In genomic region chr19:19110011-19110768, GRCm38 (mm10) we compare ENCODE assay signal across 8 mouse cellular contexts. TPM values are rescaled to one million over a fixed set of nuclear protein-coding genes. Genes with fewer than 3 reads are reported as not detected.
DNase-seq lines count a peak whose midpoint lies in the region; ATAC-seq and TF ChIP-seq lines count a peak whose summit lies in the region.

No protein-coding gene starts in this region.

- H3K36me3 ChIP-seq in ES-E14 (ENCODE audit: control insufficient read depth, insufficient read depth, low read length, poor library complexity, severe bottlenecking), result no peaks in the 10 kb centered on the region
- H3K36me3 ChIP-seq in forebrain, embryonic 16.5 days (ENCODE audit: control insufficient read depth, insufficient read depth), result no peaks in the 10 kb centered on the region
- H3K36me3 ChIP-seq in hindbrain, embryonic 12.5 days, result no peaks in the 10 kb centered on the region
- no peaks in the 10 kb centered on the region for H3K36me3 ChIP-seq in small intestine, adult 2 months (ENCODE audit: control insufficient read depth, insufficient read depth, low read length)

- under 1% methylated on average over 49 of the region's 49 CpGs for WGBS in forebrain, embryonic 16.5 days
- WGBS in hindbrain, embryonic 12.5 days, result 1% methylated on average over 49 of the region's 49 CpGs
- WGBS in small intestine, adult 2 months, result 2% methylated on average over 49 of the region's 49 CpGs

- H3K27me3 ChIP-seq in forebrain, embryonic 16.5 days (replicated peaks; ENCODE audit: control insufficient read depth, insufficient read depth, low read length), result no peaks in the 10 kb centered on the region; the same call in 1 of the 2 replicates
- peaks cover 24% of the 10 kb centered on the region for H3K27me3 ChIP-seq in hindbrain, embryonic 12.5 days
- H3K27me3 ChIP-seq in small intestine, adult 2 months (ENCODE audit: control insufficient read depth, insufficient read depth, low read length), result peaks cover 2% of the 10 kb centered on the region; the same call in 1 of the 2 replicates

- no peak for TF ChIP-seq CTCF in brain, embryonic 14.5 days (IDR thresholded peaks at IDR 0.05; ENCODE audit: borderline replicate concordance, extremely low read depth, insufficient read depth, insufficient read length)
- no peak for TF ChIP-seq CTCF in small intestine, adult 2 months (IDR thresholded peaks at IDR 0.05; ENCODE audit: extremely low read depth, insufficient read length, insufficient replicate concordance, low read depth, low read length)

- no peak overlapping the region for H3K27ac ChIP-seq in ES-E14 (ENCODE audit: insufficient read depth, low read depth, low read length, poor library complexity, severe bottlenecking)
- H3K27ac ChIP-seq in forebrain, embryonic 16.5 days (ENCODE audit: low read length), result peak overlapping the region; percentile 17
- peak overlapping the region; percentile 32; the same call in 1 of the 2 replicates for H3K27ac ChIP-seq in hindbrain, embryonic 12.5 days
- H3K27ac ChIP-seq in small intestine, adult 2 months (ENCODE audit: insufficient read depth, low read depth, low read length), result no peak overlapping the region

- peak overlapping the region; percentile 40 to 50 for H3K4me3 ChIP-seq in ES-E14 (ENCODE audit: insufficient read depth in 1 of 2, low read depth in 1 of 2, low read length in 2 of 2, poor library complexity in 1 of 2, severe bottlenecking in 1 of 2)
- peak overlapping the region; percentile 64 for H3K4me3 ChIP-seq in forebrain, embryonic 16.5 days (replicated peaks; ENCODE audit: low read length)
- peak overlapping the region; percentile 61 for H3K4me3 ChIP-seq in hindbrain, embryonic 12.5 days
- peak overlapping the region; percentile 39 for H3K4me3 ChIP-seq in small intestine, adult 2 months (ENCODE audit: low read depth, low read length)

- ATAC-seq in forebrain, embryonic 16.5 days, result peak; percentile 61
- ATAC-seq in hindbrain, embryonic 12.5 days (ENCODE audit: low FRiP score), result peak; percentile 72
- ATAC-seq in megakaryocyte progenitor cell, adult 5-6 weeks (replicated peaks; ENCODE audit: poor library complexity), result peak; percentile 22; the same call in 1 of the 2 replicates

- in situ Hi-C loops in ES-E14 (cut with MboI; ENCODE audit: low sequenced_read_pairs in 2 of 2, unreplicated experiment in 2 of 2), result no loop called here

- no peaks in the 10 kb centered on the region for H3K9me3 ChIP-seq in ES-E14 (ENCODE audit: control insufficient read depth, insufficient read depth, low read depth, low read length)
- H3K9me3 ChIP-seq in forebrain, embryonic 16.5 days (ENCODE audit: control insufficient read depth, low read length), result no peaks in the 10 kb centered on the region
- H3K9me3 ChIP-seq in hindbrain, embryonic 12.5 days (replicated peaks), result no peaks in the 10 kb centered on the region

- H3K9ac ChIP-seq in ES-E14 (ENCODE audit: insufficient read depth, low read depth, low read length, poor library complexity, severe bottlenecking), result no peak overlapping the region
- peak overlapping the region; percentile 59 for H3K9ac ChIP-seq in forebrain, embryonic 16.5 days (replicated peaks; ENCODE audit: low read depth, low read length)
- peak overlapping the region; percentile 68 for H3K9ac ChIP-seq in hindbrain, embryonic 12.5 days

- TF ChIP-seq POLR2A in brain, embryonic 14.5 days (IDR thresholded peaks at IDR 0.05; ENCODE audit: borderline replicate concordance, extremely low read depth, insufficient read depth, insufficient read length, poor library complexity, severe bottlenecking), result no peak
- no peak for TF ChIP-seq POLR2A in small intestine, adult 2 months (IDR thresholded peaks at IDR 0.05; ENCODE audit: low read depth, low read length)

- no peak for DNase-seq in ES-E14 (ENCODE audit: low read depth, low spot score)
- DNase-seq in brain, embryonic 14.5 days (ENCODE audit: low read depth), result peak; percentile 75
- peak; percentile 28 to 32 for DNase-seq in left cerebral cortex, adult 8-10 months (ENCODE audit: low spot score in 2 of 2)
- no peak for DNase-seq in B cell, adult 2 months

- no peaks in the 10 kb centered on the region for H3K4me1 ChIP-seq in ES-E14 (ENCODE audit: control insufficient read depth in 2 of 2, insufficient read depth in 2 of 2, low read length in 2 of 2, poor library complexity in 1 of 2)
- H3K4me1 ChIP-seq in forebrain, embryonic 16.5 days (replicated peaks; ENCODE audit: control insufficient read depth, insufficient read depth, low read length), result peaks cover 18% of the 10 kb centered on the region
- H3K4me1 ChIP-seq in hindbrain, embryonic 12.5 days, result peaks cover 20% of the 10 kb centered on the region
- H3K4me1 ChIP-seq in small intestine, adult 2 months (ENCODE audit: control insufficient read depth, insufficient read depth, insufficient read length, low read length), result 0 out of 2 replicates have a peak, but pooled peaks cover 6% of the 10 kb centered on the region

- peak overlapping the region; percentile 94 for H3K4me2 ChIP-seq in forebrain, embryonic 16.5 days (ENCODE audit: low read length)
- peak overlapping the region; percentile 93 for H3K4me2 ChIP-seq in hindbrain, embryonic 12.5 days (replicated peaks)

TF ChIP-seq in ES-E14, 5 proteins besides CTCF, POLR2A, EP300 and RAD21:
- TF ChIP-seq CHD2 (IDR thresholded peaks at IDR 0.05; ENCODE audit: low read depth, low read length) (no peak), MAFK (IDR thresholded peaks at IDR 0.05; ENCODE audit: insufficient read depth, low read depth, low read length) (no peak)

RNA-seq across cellular contexts. Expression of gene Rorb, which starts 0.8 kb away (rescaled TPM):
- 0.05 and 0.13 TPM in 2 replicates for total RNA-seq in ES-E14 (2012; rRNA removed)
- polyA plus RNA-seq in brain, embryonic 14.5 days (2012; rRNA removed), result 2.2 and 4.5 TPM in 2 replicates
- polyA plus RNA-seq in forebrain, embryonic 16.5 days (2015; fragmentation: Nextera tagmentation; extraction: Ambion mirVana), result 19.7 and 21.7 TPM in 2 replicates
- 4.1 and 4.5 TPM in 2 replicates for polyA plus RNA-seq in hindbrain, embryonic 12.5 days (2016; fragmentation: Nextera tagmentation; extraction: Ambion mirVana)
- total RNA-seq in left cerebral cortex, adult 8-10 months (2022), result 10 to 100 TPM; 40.0 to 51.0 (median 44.4) TPM
- total RNA-seq in megakaryocyte progenitor cell, adult 5-6 weeks (2015), result not detected in 2 replicates
- total RNA-seq in megakaryocyte progenitor cell, adult 5-6 weeks (2017), result under 0.01 TPM in 1 of 2 replicates, not detected in the other
- polyA plus RNA-seq in small intestine, adult 2 months (2012; rRNA removed), result 0.04 TPM in 1 of 2 replicates, not detected in the other

Comparison
In these comparisons a context has a peak if more than half of its experiments do, and no peak if none do; other contexts are left out.
1. DNase-seq: peak in brain, embryonic 14.5 days (single experiment) and left cerebral cortex, adult 8-10 months (2 of 2); none in ES-E14 (single experiment) and B cell, adult 2 months (0 of 2).
2. H3K27ac ChIP-seq: peak in forebrain, embryonic 16.5 days (single experiment) and hindbrain, embryonic 12.5 days (single experiment); none in ES-E14 (single experiment) and small intestine, adult 2 months (single experiment).
3. ATAC-seq: peak in every context shown above with its lines; median percentile 72 in hindbrain, embryonic 12.5 days; 61 in forebrain, embryonic 16.5 days; 22 in megakaryocyte progenitor cell, adult 5-6 weeks.
4. Peak in every context shown above with its lines, with median percentiles within 50 percentile points of each other: H3K4me3 ChIP-seq.